Mouse (Mus musculus) heart, postnatal 25 days (tissue): ENCODE measurements at regions not wholly inside any gene's neighbourhood (a gene's known extent, or its start where the extent isn't known, plus 50 kb on each side); places are given as distances from the start of the nearest gene placed in this dataset.

ENCODE experiments used
- DNase-seq: peaks from one replicate; pipeline ENCODE4 v3.0.0; 2022; ENCODE audit warnings: low spot score
- intact Hi-C: fragments of 180-260 bp; cut with DNase I; formaldehyde crosslinking; loops from one replicate; pipeline ENCODE4 v1.15.1; 2025

- intact Hi-C loops = no loop called here
- no peak for DNase-seq
These were observed 54.8 kb upstream of the Scel start for GRCm38 (mm10) chr14:103458340-103458739.

GRCm38 (mm10) chr14:103456106-103456505 is 57.0 kb upstream of the Scel start:
- intact Hi-C loops = no loop called here
- no peak for DNase-seq

GRCm38 (mm10) chr14:103450756-103451155 is 62.4 kb upstream of the Scel start:
- intact Hi-C loops = no loop called here
- DNase-seq = no peak

GRCm38 (mm10) chr14:103449447-103449846 is 63.7 kb upstream of the Scel start:
- DNase-seq = no peak
- intact Hi-C loops = no loop called here

- intact Hi-C loops = no loop called here
- no peak for DNase-seq
These were observed 64.1 kb upstream of the Scel start for GRCm38 (mm10) chr14:103449033-103449432.

GRCm38 (mm10) chr14:103446671-103447070 is 66.5 kb upstream of the Scel start:
- intact Hi-C loops = no loop called here
- no peak for DNase-seq

- DNase-seq = no peak
- intact Hi-C loops = no loop called here
These were observed 71.6 kb upstream of the Scel start for GRCm38 (mm10) chr14:103441454-103442065.

GRCm38 (mm10) chr14:103440243-103440642 is 72.9 kb upstream of the Scel start:
- DNase-seq = no peak
- intact Hi-C loops = no loop called here

GRCm38 (mm10) chr14:103434218-103434617 is 78.9 kb upstream of the Scel start:
- no peak for DNase-seq
- intact Hi-C loops = loop anchor here (5.0 kb wide), 1 partner anchor 33 kb away; no protein-coding TSS in a partner anchor

- no peak for DNase-seq
- intact Hi-C loops = loop anchor here (5.0 kb wide), 1 partner anchor 34 kb away; no protein-coding TSS in a partner anchor
These were observed 80.0 kb upstream of the Scel start for GRCm38 (mm10) chr14:103433106-103433505.

GRCm38 (mm10) chr14:103427873-103428272 is 81.3 kb upstream of the Mycbp2 start:
- no peak for DNase-seq
- intact Hi-C loops = no loop called here

- DNase-seq = no peak
- intact Hi-C loops = no loop called here
These were observed 74.8 kb upstream of the Mycbp2 start for GRCm38 (mm10) chr14:103421305-103421822.

- intact Hi-C loops = no loop called here
- no peak for DNase-seq
These were observed 70.8 kb upstream of the Mycbp2 start for GRCm38 (mm10) chr14:103417110-103418061.

- no peak for DNase-seq
- intact Hi-C loops = no loop called here
These were observed 58.0 kb upstream of the Mycbp2 start for GRCm38 (mm10) chr14:103404611-103405010.

GRCm38 (mm10) chr14:103403054-103403453 is 56.4 kb upstream of the Mycbp2 start:
- DNase-seq = no peak
- intact Hi-C loops = no loop called here

GRCm38 (mm10) chr14:103401983-103402382 is 55.4 kb upstream of the Mycbp2 start:
- DNase-seq = no peak
- intact Hi-C loops = no loop called here

GRCm38 (mm10) chr14:103401280-103401679 is 54.7 kb upstream of the Mycbp2 start:
- intact Hi-C loops = no loop called here

GRCm38 (mm10) chr14:103398401-103398800 is 51.8 kb upstream of the Mycbp2 start:
- no peak for DNase-seq
- intact Hi-C loops = no loop called here

More at GRCm38 (mm10) chr14:103401280-103401679, 54.7 kb upstream of the Mycbp2 start:
- DNase-seq = no peak
